Mouse (Mus musculus) kidney, adult 2 months (tissue): ENCODE data around the gene Ccdc88c. TPM values are rescaled to one million over a fixed set of nuclear protein-coding genes. Genes with fewer than 3 reads are reported as not detected.
A peak's percentile ranks its signal among the peaks of the same experiment; 100 is the strongest.

Source experiments
- DNase-seq: peaks from one replicate; pipeline ENCODE4 v3.0.0; 2021
- H3K27ac ChIP-seq: fragments of 200-500 bp; 2 replicates; pipeline ENCODE4 v1.5.1; 2012; ENCODE audit warnings: low read depth, low read length, control low read depth, inconsistent platforms; ENCODE audit not compliant: insufficient read depth
- H3K27me3 ChIP-seq: fragments of 200-500 bp; replicated peaks from 2 replicates; pipeline ENCODE4 v1.6.1; 2012; ENCODE audit warnings: mild to moderate bottlenecking, moderate library complexity, low read length, inconsistent platforms; ENCODE audit not compliant: control insufficient read depth, insufficient read depth
- H3K36me3 ChIP-seq: fragments of 200-500 bp; 2 replicates; pipeline ENCODE4 v1.6.1; 2012; ENCODE audit warnings: mild to moderate bottlenecking, moderate library complexity, low read length, inconsistent platforms; ENCODE audit not compliant: control insufficient read depth, insufficient read depth
- H3K4me1 ChIP-seq: fragments of 200-500 bp; 2 replicates; pipeline ENCODE4 v1.6.1; 2011; ENCODE audit warnings: low read length; ENCODE audit not compliant: control insufficient read depth, insufficient read depth
- H3K4me3 ChIP-seq: fragments of 200-500 bp; 2 replicates; pipeline ENCODE4 v1.5.1; 2011; ENCODE audit warnings: mild to moderate bottlenecking, low read depth, low read length, control low read depth; ENCODE audit not compliant: insufficient read depth
- CTCF ChIP-seq: fragments of 200-500 bp; conservative IDR thresholded peaks from 2 replicates; pipeline ENCODE4 v1.5.1; 2011; ENCODE audit warnings: low read depth, mild to moderate bottlenecking, control low read depth, low read length, moderate library complexity, mixed read lengths; ENCODE audit not compliant: insufficient read depth, insufficient read length
- POLR2A ChIP-seq: fragments of 200-500 bp; IDR thresholded peaks from one replicate; pipeline ENCODE4 v1.6.1; 2011; ENCODE audit warnings: low read depth, low read length, control low read depth
- WGBS: fragments of 180-500 bp; shearing (Covaris S2); methylation state at CpG from one replicate; pipeline ENCODE4 v1.1.7; 2018; 5-methylcytosine and 5-hydroxymethylcytosine counted together
- polyA plus RNA-seq: library from polyadenylated mRNA; depleted of rRNA; stranded (reverse); fragments of >200 nt; gene quantifications from 2 replicates; pipeline ENCODE4 v1.2.3, GENCODE M21; 2012

Ccdc88c gene
- polyA plus RNA-seq, 1 experiment = 6.6 TPM

GRCm38 (mm10) chr12:100996378-100996898 is 32.4 kb downstream of the Ccdc88c start:
- no peaks in the 10 kb centered on the region for H3K27me3 ChIP-seq
- H3K36me3 ChIP-seq = no peaks in the 10 kb centered on the region
- no peak overlapping the region for H3K27ac ChIP-seq
- no peak for TF ChIP-seq CTCF
- H3K4me1 ChIP-seq = peaks cover 14% of the 10 kb centered on the region
- H3K4me3 ChIP-seq = no peak overlapping the region
- 46% methylated on average over 5 of the region's 5 CpGs for WGBS
- DNase-seq = peak; percentile 63

GRCm38 (mm10) chr12:100995607-100996377 is 33.1 kb downstream of the Ccdc88c start:
- DNase-seq = peak; percentile 87
- Histone ChIP-seq H3K4me1 (peaks cover 14% of the 10 kb centered on the region), H3K36me3 (no peaks in the 10 kb centered on the region), H3K27me3 (no peaks in the 10 kb centered on the region), H3K27ac (no peak overlapping the region), H3K4me3 (no peak overlapping the region)
- WGBS = 55% methylated on average over 16 of the region's 16 CpGs
- TF ChIP-seq CTCF = no peak
- no peak for TF ChIP-seq POLR2A

- 83% methylated on average over 3 of the region's 3 CpGs for WGBS
- no peak overlapping the region for H3K27ac ChIP-seq
These were observed 34.5 kb downstream of the Ccdc88c start for GRCm38 (mm10) chr12:100994140-100995015.

GRCm38 (mm10) chr12:100993146-100993545 is 35.7 kb downstream of the Ccdc88c start:
- Histone ChIP-seq H3K4me3 (no peak overlapping the region), H3K4me1 (peaks cover 14% of the 10 kb centered on the region), H3K27me3 (no peaks in the 10 kb centered on the region), H3K36me3 (no peaks in the 10 kb centered on the region), H3K27ac (no peak overlapping the region)
- DNase-seq = no peak
- TF ChIP-seq POLR2A (no peak), CTCF (no peak)
- 70% methylated on average over 3 of the region's 3 CpGs for WGBS

More at GRCm38 (mm10) chr12:100994140-100995015, 34.5 kb downstream of the Ccdc88c start:
- H3K36me3 ChIP-seq = no peaks in the 10 kb centered on the region
- peaks cover 14% of the 10 kb centered on the region for H3K4me1 ChIP-seq
- TF ChIP-seq POLR2A = no peak
- TF ChIP-seq CTCF = no peak
- no peak overlapping the region for H3K4me3 ChIP-seq
- DNase-seq = no peak
- no peaks in the 10 kb centered on the region for H3K27me3 ChIP-seq

- no peak for TF ChIP-seq POLR2A
- no peak for TF ChIP-seq CTCF
- DNase-seq = no peak
- Histone ChIP-seq H3K27me3 (no peaks in the 10 kb centered on the region), H3K4me3 (no peak overlapping the region), H3K27ac (no peak overlapping the region), H3K36me3 (no peaks in the 10 kb centered on the region), H3K4me1 (peaks cover 14% of the 10 kb centered on the region)
- 70% methylated on average over 7 of the region's 7 CpGs for WGBS
These were observed 36.4 kb downstream of the Ccdc88c start for GRCm38 (mm10) chr12:100992505-100992904.

- 64% methylated on average over 3 of the region's 3 CpGs for WGBS
- H3K27ac ChIP-seq = no peak overlapping the region
- no peaks in the 10 kb centered on the region for H3K27me3 ChIP-seq
- no peak for DNase-seq
- H3K4me3 ChIP-seq = no peak overlapping the region
- TF ChIP-seq POLR2A (no peak), CTCF (no peak)
- no peaks in the 10 kb centered on the region for H3K36me3 ChIP-seq
- peaks cover 8% of the 10 kb centered on the region for H3K4me1 ChIP-seq
These were observed 37.7 kb downstream of the Ccdc88c start for GRCm38 (mm10) chr12:100991119-100991518.

GRCm38 (mm10) chr12:100990291-100990690 is 38.6 kb downstream of the Ccdc88c start:
- Histone ChIP-seq H3K27ac (no peak overlapping the region), H3K36me3 (no peaks in the 10 kb centered on the region), H3K27me3 (no peaks in the 10 kb centered on the region), H3K4me3 (no peak overlapping the region), H3K4me1 (peaks cover 1% of the 10 kb centered on the region; the same call in 1 of the 2 replicates)
- 57% methylated on average over 12 of the region's 12 CpGs for WGBS
- DNase-seq = no peak
- TF ChIP-seq POLR2A (no peak), CTCF (no peak)
